Mouse (Mus musculus) right cerebral cortex, postnatal 14 days (tissue): Measurements from ENCODE around the gene E2f6.
A peak's percentile ranks its signal among the peaks of the same experiment; 100 is the strongest.

ENCODE experiments used
- DNase-seq: peaks from one replicate; pipeline ENCODE4 v3.0.0; 2022

The E2f6 gene

GRCm38 (mm10) chr12:16810525-16811431 is at the start of gene E2f6:
E2f6 (plus strand) TSS chr12:16810963.
- peak; percentile 86 for DNase-seq

GRCm38 (mm10) chr12:16761461-16761860 is 49.3 kb upstream of the E2f6 start:
- DNase-seq: no peak

DNA sequence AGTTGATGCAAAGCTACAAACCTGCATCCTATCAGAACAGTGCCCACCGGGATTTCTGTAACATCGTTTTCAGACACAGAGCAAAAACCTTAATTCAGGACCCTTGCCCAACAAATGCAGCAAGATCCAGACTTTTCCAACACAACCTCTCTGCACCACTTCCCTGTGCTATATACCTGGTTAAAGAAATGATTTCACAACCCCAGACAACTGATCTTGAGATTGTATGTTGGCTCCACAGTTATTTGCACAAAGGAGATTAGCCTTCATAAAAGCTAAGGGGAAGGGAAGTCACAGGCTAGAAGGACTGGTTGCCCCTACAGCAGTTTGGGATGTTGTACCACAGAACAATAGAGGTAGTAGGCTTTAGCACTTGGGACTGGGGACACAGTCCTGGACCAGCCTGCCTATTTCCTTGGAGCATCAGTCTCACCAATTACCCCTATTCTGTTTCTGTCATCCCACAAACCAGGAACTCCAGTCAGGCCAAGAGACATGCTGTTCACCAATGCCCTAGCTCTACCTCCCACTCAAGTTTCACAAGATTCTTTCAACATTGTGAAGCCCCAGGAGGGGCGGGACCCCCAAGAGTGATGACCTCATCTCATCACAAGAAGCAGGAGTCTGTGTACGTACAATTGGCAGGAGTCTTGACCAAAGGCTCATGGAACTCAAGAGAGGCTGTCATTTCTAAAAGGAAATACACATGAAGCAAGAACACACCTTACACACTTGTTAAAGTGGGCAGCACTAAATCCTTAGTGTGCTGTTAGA is 46.9 kb upstream of the E2f6 start:
- no peak for DNase-seq

GRCm38 (mm10) chr12:16764776-16765445 is 45.9 kb upstream of the E2f6 start:
- DNase-seq: no peak

DNA sequence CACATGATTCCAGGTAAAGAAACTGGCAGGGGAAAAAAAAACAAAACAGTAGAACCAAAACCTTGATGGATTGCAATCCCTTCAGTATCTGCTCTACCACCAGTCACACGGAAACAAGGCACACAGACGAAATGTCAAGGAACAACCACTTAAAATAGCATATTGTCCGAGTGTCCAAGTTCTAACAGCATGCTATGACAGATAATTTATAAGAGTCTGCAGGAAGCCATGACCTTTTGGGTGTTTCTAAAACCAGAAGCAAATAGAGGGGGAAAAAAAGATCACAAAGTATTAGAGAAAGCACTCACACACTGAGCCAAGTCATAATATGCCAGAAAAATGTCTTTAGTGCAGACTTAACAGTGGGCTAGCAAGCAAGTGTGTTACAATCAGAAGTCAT is 42.5 kb upstream of the E2f6 start:
- no peak for DNase-seq

GRCm38 (mm10) chr12:16768711-16769110 is 42.1 kb upstream of the E2f6 start:
- DNase-seq: no peak

- DNase-seq: no peak
Measured at GRCm38 (mm10) chr12:16769601-16770165, 41.1 kb upstream of the E2f6 start.

DNA sequence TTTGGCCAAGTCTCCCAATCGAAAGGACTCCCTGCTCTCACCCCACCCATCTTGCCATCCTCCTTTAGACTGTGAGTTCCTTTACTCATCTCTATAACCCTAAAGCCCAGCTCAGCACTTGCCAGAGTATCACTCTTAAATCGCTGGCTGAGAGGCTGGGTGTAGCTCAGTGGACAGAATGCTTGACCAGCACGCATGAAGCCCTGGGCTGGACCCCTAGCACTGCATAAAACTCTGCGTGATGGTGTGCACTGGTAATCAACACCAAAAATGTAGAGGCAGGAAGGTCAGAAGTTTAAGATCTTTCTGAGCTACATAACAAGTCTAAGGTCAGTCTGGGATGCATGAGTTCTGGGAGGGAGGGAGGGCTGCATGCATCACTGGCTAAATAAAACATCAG is 36.2 kb upstream of the E2f6 start:
- no peak for DNase-seq

DNA sequence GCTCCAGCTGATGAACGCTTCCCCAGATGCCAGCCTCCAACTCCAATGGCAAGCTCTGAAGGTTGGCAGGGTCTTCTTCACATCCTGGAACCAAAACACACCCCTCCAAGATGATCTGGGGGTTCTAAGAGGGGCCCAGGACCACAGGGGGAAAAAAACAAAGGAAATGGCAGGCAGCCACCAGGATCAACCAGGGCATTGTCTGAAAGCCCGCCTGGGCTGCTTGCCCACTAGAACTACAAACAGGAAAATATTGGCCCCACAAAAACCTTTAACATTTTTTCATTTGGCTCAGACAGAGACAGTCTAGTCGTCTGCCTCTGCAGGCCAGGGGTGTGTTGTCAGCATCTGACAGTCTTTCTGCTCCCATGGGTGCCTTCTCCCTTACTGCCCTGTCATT is 35.4 kb upstream of the E2f6 start:
- no peak for DNase-seq

GRCm38 (mm10) chr12:16778523-16778922 is 32.2 kb upstream of the E2f6 start:
- no peak for DNase-seq

DNA sequence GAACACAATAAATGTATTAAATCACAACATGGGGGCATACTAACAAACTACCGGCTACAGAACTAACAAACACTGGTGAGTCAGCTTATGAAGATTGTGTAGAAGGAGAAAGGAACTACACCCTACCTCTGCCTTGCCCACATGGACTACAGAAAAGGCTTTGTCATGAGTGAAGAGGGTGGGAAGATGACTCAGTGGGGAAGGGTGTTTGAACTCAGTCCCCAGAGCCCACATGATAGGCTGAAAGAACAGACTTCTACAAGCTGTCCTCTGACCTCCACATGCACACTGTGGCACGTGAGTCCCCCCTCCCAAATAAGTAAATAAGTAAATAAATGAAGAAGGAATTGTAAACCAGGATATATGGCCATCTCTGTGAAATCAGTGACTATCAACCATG is 31.6 kb upstream of the E2f6 start:
- DNase-seq: no peak

DNA sequence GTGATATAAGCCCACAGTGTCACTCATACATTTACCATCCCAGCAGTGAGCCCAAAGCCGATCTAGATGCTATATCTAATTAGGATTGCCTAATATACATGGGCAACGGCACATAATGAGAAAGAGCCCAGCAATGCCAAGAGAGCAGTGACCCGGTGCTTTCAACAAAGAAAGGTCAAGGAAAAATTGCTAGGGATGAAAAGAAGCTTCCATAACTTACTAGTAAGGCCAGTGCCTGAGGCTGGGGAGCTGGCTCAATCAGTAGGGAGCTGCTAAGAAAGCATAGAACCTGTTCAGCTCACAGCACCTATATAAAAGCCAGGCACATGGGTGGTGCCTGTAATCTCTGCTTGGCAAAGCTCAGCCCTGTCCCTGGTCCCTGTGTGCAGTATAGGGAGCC is 30.4 kb upstream of the E2f6 start:
- DNase-seq: no peak

- DNase-seq: no peak
Measured at GRCm38 (mm10) chr12:16781034-16781746, 29.6 kb upstream of the E2f6 start.

DNA sequence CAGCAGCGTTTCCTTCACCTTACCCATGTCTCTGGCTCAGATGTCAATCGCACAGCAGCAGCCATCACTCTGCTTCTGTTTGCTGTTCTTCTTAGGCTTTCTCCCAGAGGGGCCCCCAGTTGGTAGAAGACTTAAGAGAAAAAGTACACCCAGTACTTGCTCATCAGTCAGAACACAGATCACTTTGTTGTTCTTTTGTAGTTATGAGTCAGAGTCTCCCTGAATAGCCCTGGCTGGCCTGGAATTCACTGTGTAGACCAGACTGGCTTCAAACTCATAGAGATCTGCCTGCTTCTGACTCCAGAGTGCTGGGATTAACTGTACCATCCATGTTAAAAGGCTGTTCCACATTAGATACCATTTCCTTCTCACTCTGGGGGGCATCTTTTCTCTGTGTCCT is 22.2 kb upstream of the E2f6 start:
- no peak for DNase-seq

GRCm38 (mm10) chr12:16789199-16789598 is 21.6 kb upstream of the E2f6 start:
- DNase-seq: no peak

DNA sequence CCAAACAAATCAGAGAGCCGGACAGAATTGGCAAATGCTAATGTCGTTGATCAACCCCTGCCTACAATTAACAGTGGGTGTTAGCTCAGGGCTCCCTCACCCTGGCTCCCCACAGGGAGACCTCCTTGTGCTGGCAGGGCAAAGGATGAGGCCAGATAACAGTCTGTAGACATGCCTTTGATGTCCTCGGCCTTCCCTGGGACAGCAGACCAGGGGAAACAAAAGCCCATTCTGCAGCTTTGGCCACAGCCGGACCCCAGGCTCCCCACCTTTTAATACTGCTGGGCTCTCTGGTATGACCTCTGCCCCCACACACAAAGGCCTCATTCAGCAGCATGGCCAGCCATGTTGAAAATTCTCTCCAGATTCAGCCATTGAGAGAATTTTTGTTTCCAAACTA is 21.0 kb upstream of the E2f6 start:
- no peak for DNase-seq

GRCm38 (mm10) chr12:16790456-16790855 is 20.3 kb upstream of the E2f6 start:
- no peak for DNase-seq

DNA sequence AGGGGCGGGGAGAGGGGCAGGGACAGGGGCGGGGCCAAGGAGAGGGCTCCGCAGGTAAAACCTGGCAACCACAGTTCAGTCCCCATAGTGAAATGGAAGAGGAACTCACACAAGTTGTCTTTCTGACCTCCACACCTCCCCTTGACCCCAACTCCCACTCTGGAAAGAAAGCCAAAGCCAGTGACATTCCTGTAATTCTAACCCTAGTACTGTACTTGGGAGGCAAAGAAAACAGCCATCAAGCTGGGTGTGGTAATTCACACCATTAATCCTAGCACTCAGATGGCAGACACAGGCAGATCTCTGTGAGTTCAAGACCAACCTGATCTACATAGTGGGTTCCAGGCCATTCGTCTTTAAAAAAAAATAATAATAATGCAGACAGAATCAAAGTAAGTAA is 17.4 kb upstream of the E2f6 start:
- no peak for DNase-seq

DNA sequence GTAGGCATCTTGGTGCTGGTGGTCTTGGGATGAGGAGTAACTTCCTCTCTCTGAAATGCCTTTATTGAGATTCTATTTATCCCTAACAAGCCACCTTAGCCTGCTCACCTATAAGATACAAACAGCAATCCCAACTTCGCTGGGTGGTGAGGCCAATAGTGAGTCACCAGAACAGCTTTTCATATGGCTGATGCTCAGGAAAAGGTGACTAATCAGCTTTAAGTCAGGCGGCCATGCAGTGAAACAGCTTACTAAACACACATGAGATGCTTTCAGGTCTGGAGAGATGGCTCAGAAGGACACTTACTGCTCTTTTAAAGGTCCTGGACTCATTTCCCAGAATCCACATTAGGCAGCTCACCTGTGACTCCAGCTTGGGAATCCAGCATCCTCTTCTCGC is 15.0 kb upstream of the E2f6 start:
- no peak for DNase-seq

DNA sequence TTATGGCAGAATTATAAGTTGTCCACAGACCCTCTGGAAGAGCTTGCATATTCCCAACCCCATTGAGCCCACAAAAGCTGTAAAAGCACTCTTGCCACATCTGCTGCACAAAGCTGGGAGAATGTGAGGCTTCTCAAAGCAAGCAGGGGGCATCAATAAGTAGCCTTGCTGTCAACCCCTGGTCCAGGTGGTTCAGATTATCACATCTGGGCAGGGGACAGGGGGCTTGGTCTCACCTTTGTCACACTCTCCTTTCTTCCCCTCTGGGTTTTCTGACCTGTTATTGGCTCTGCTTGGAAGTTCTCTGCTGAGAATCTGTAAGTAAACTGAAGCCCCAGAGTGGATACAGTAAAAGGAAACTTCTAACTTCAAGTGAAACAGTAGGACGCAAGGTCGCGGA is 11.9 kb upstream of the E2f6 start:
- no peak for DNase-seq

GRCm38 (mm10) chr12:16799928-16800258 is 10.9 kb upstream of the E2f6 start:
- no peak for DNase-seq

DNA sequence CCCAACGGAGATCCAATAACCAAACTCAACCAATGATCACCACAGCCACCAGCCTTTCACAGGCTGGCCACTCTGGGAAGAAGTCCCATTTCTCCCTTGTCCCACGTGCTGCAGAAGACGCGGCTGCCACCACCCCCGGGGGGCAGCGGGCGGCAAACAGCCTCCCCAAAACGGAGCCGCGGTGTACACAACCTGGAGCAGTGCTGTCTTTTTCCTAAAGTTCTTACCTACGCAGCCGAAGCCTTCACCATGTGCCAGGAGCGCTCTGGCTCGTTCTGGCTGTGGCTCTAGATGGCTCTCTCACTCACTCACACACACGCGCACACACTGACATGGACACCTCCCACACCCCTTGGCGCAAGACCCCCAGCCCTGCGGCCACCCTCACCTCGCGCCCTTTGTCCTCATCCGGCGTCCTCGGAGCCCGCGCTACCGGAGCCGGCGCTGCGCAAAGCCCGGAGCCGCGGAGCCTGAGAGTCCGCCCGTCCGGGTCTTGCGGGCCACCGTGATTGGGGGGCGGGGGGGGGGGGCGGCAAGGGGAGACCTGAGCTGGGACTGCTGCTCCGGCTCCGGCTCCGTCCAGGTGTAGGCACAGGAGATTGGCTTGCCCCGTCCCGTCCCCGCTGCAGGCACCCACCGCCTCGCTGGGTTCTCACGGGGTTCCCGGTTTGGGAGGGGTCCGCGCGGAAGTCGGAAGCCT is 10.4 kb upstream of the E2f6 start, which contains the start of gene Greb1:
TSS of gene Greb1 (minus strand) at position 628 of the 700 bp plus-strand sequence.
- no peak for DNase-seq
